Mouse (Mus musculus): ENCODE results near the gene Spef2. TPM values are rescaled to one million over a fixed set of nuclear protein-coding genes. Genes with fewer than 3 reads are reported as not detected.
"Not testable (repeated sequence)": the region's sequence is repeated elsewhere in the genome, so short reads cannot be mapped to it uniquely, and the experiment has no call there.

The Spef2 gene
- polyA plus RNA-seq, 1 experiment from 2014 or later: not detected

GRCm38 (mm10) chr15:9690845-9691244 is 57.8 kb downstream of the Spef2 start:
- Histone ChIP-seq H3K4me2 (replicated peaks; ENCODE audit: low read depth, low read length) (no peak overlapping the region), H3K4me3 (ENCODE audit: low read depth, low read length) (no peak overlapping the region), H3K36me3 (ENCODE audit: control insufficient read depth, insufficient read depth, low read length) (no peaks in the 10 kb centered on the region), H3K9me3 (ENCODE audit: control insufficient read depth, low read depth, low read length) (no peaks in the 10 kb centered on the region), H3K27me3 (ENCODE audit: control insufficient read depth, insufficient read depth, low read length) (no peaks in the 10 kb centered on the region), H3K9ac (replicated peaks; ENCODE audit: low read depth, low read length) (no peak overlapping the region), H3K4me1 (ENCODE audit: control insufficient read depth, insufficient read depth, low read length) (no peaks in the 10 kb centered on the region), H3K27ac (ENCODE audit: low read length) (no peak overlapping the region)
- WGBS: 86% methylated on average over 5 of the region's 5 CpGs
- ATAC-seq (ENCODE audit: insufficient number of reproducible peaks, insufficient read depth, low FRiP score, low read depth): no peak

GRCm38 (mm10) chr15:9690436-9690835 is 58.2 kb downstream of the Spef2 start:
- H3K27me3 ChIP-seq (ENCODE audit: control insufficient read depth, insufficient read depth, low read length): no peaks in the 10 kb centered on the region
- H3K27ac ChIP-seq (ENCODE audit: low read length): no peak overlapping the region
- no peaks in the 10 kb centered on the region for H3K4me1 ChIP-seq (ENCODE audit: control insufficient read depth, insufficient read depth, low read length)
- no peak for ATAC-seq (ENCODE audit: insufficient number of reproducible peaks, insufficient read depth, low FRiP score, low read depth)
- H3K4me3 ChIP-seq (ENCODE audit: low read depth, low read length): no peak overlapping the region
- H3K9me3 ChIP-seq (ENCODE audit: control insufficient read depth, low read depth, low read length): no peaks in the 10 kb centered on the region
- no peak overlapping the region for H3K4me2 ChIP-seq (replicated peaks; ENCODE audit: low read depth, low read length)
- H3K36me3 ChIP-seq (ENCODE audit: control insufficient read depth, insufficient read depth, low read length): no peaks in the 10 kb centered on the region
- no peak overlapping the region for H3K9ac ChIP-seq (replicated peaks; ENCODE audit: low read depth, low read length)
- whole genome bisulfite sequencing: 49% methylated on average over 1 of the region's 1 CpGs

DNA sequence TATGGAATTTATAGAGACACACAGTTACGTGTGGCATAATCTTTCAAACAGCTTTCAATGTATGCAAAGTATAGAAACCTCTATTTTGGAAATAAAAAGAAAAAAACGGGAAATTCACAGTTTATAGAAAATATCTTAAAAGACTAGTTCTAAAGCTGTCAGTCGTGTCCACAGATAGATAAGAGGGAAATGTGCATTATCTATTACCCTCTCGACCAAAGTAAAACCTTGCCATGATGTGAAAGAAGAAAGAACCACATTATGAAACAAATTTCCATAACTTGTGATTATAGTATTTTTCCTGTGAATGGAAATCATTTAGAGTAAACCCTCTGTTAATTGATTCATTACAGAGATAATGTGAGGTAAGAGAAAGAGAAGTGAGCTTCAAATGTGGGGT is 65.2 kb downstream of the Spef2 start:
- H3K4me3 ChIP-seq (ENCODE audit: low read depth, low read length): no peak overlapping the region
- H3K9me3 ChIP-seq (ENCODE audit: control insufficient read depth, low read depth, low read length): no peaks in the 10 kb centered on the region
- no peaks in the 10 kb centered on the region for H3K27me3 ChIP-seq (ENCODE audit: control insufficient read depth, insufficient read depth, low read length)
- H3K27ac ChIP-seq (ENCODE audit: low read length): no peak overlapping the region
- no peak for ATAC-seq (ENCODE audit: insufficient number of reproducible peaks, insufficient read depth, low FRiP score, low read depth)
- H3K4me2 ChIP-seq (replicated peaks; ENCODE audit: low read depth, low read length): no peak overlapping the region
- H3K36me3 ChIP-seq (ENCODE audit: control insufficient read depth, insufficient read depth, low read length): no peaks in the 10 kb centered on the region
- 82% methylated on average over 4 of the region's 4 CpGs for WGBS
- H3K9ac ChIP-seq (replicated peaks; ENCODE audit: low read depth, low read length): no peak overlapping the region
- H3K4me1 ChIP-seq (ENCODE audit: control insufficient read depth, insufficient read depth, low read length): no peaks in the 10 kb centered on the region

DNA sequence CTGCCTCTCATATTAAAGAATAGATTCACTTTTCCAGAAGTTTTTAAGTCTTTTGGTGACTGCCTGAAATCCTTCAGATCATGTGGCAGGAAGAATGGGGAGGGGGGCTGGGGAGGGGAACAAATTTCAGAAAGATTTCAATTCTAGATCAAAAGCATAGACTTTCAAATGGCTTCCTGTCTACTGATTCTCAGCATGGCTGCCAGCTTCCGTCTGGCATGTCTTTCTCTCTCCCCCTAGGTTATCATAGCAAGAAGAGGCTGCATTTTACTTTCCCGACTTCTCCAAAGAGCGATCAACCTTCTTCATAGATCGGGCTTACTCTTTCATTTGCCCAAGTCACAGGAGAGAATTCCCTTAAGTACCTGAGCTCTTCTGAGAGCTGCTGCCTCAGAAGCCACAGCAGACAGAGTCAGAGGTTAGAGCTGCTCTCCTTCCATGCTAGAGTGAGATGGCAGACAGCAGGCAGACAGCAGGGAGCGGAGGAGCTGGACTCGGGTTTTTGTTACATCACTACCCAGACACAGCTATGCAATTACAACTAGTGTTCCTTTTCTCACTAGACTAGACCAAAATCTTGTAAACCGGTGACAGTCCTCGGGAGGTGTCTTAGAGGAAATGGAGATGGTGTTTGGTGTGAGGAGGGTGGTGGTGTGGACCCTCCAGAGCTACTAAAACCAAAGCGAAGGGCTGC is 71.2 kb downstream of the Spef2 start:
- Histone ChIP-seq H3K27me3 (ENCODE audit: control insufficient read depth, insufficient read depth, low read length) (no peaks in the 10 kb centered on the region), H3K4me2 (replicated peaks; ENCODE audit: low read depth, low read length) (no peak overlapping the region), H3K36me3 (ENCODE audit: control insufficient read depth, insufficient read depth, low read length) (no peaks in the 10 kb centered on the region), H3K9ac (replicated peaks; ENCODE audit: low read depth, low read length) (no peak overlapping the region), H3K4me1 (ENCODE audit: control insufficient read depth, insufficient read depth, low read length) (no peaks in the 10 kb centered on the region), H3K27ac (ENCODE audit: low read length) (no peak overlapping the region), H3K4me3 (ENCODE audit: low read depth, low read length) (no peak overlapping the region), H3K9me3 (ENCODE audit: control insufficient read depth, low read depth, low read length) (no peaks in the 10 kb centered on the region)
- 83% methylated on average over 9 of the region's 9 CpGs for WGBS
- ATAC-seq (ENCODE audit: insufficient number of reproducible peaks, insufficient read depth, low FRiP score, low read depth): no peak

DNA sequence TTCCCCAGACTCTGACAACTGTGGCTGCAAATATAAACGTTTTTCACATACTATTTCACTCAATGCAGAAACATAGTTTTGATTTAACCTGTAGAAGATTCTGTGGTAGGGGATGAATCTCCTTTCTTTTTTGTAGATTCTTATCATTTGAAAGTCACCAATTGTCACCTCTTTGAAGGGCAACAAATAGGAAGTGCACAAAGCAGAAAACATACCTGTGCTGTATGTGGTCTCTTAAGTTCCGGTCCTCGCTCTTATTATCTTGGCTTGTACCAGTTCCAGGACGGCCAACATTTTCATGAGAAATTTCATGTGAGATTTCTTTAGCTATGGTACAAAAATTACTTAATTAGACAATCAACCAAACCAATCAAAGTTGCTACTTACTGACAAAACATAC is 80.1 kb downstream of the Spef2 start:
- Histone ChIP-seq H3K4me2 (replicated peaks; ENCODE audit: low read depth, low read length) (no peak overlapping the region), H3K27me3 (ENCODE audit: control insufficient read depth, insufficient read depth, low read length) (no peaks in the 10 kb centered on the region), H3K4me3 (ENCODE audit: low read depth, low read length) (no peak overlapping the region), H3K27ac (ENCODE audit: low read length) (no peak overlapping the region), H3K9me3 (ENCODE audit: control insufficient read depth, low read depth, low read length) (no peaks in the 10 kb centered on the region), H3K9ac (replicated peaks; ENCODE audit: low read depth, low read length) (no peak overlapping the region), H3K36me3 (ENCODE audit: control insufficient read depth, insufficient read depth, low read length) (no peaks in the 10 kb centered on the region), H3K4me1 (ENCODE audit: control insufficient read depth, insufficient read depth, low read length) (no peaks in the 10 kb centered on the region)
- 89% methylated on average over 4 of the region's 4 CpGs for WGBS
- no peak for ATAC-seq (ENCODE audit: insufficient number of reproducible peaks, insufficient read depth, low FRiP score, low read depth)

GRCm38 (mm10) chr15:9664948-9665347 is 83.7 kb downstream of the Spef2 start:
- not testable (repeated sequence) for H3K4me2 ChIP-seq (replicated peaks; ENCODE audit: low read depth, low read length); H3K4me1 ChIP-seq (ENCODE audit: control insufficient read depth, insufficient read depth, low read length); H3K9ac ChIP-seq (replicated peaks; ENCODE audit: low read depth, low read length); H3K27me3 ChIP-seq (ENCODE audit: control insufficient read depth, insufficient read depth, low read length); H3K36me3 ChIP-seq (ENCODE audit: control insufficient read depth, insufficient read depth, low read length); H3K9me3 ChIP-seq (ENCODE audit: control insufficient read depth, low read depth, low read length); H3K4me3 ChIP-seq (ENCODE audit: low read depth, low read length); ATAC-seq (ENCODE audit: insufficient number of reproducible peaks, insufficient read depth, low FRiP score, low read depth); H3K27ac ChIP-seq (ENCODE audit: low read length)
- WGBS: 77% methylated on average over 2 of the region's 2 CpGs

- Histone ChIP-seq H3K27me3 (ENCODE audit: control insufficient read depth, insufficient read depth, low read length) (no peaks in the 10 kb centered on the region), H3K36me3 (ENCODE audit: control insufficient read depth, insufficient read depth, low read length) (no peaks in the 10 kb centered on the region), H3K4me3 (ENCODE audit: low read depth, low read length) (no peak overlapping the region), H3K9ac (replicated peaks; ENCODE audit: low read depth, low read length) (no peak overlapping the region), H3K27ac (ENCODE audit: low read length) (no peak overlapping the region), H3K4me2 (replicated peaks; ENCODE audit: low read depth, low read length) (no peak overlapping the region), H3K9me3 (ENCODE audit: control insufficient read depth, low read depth, low read length) (no peaks in the 10 kb centered on the region), H3K4me1 (ENCODE audit: control insufficient read depth, insufficient read depth, low read length) (no peaks in the 10 kb centered on the region)
- no peak for ATAC-seq (ENCODE audit: insufficient number of reproducible peaks, insufficient read depth, low FRiP score, low read depth)
- WGBS: 65% methylated on average over 1 of the region's 1 CpGs
These were observed 87.5 kb downstream of the Spef2 start for GRCm38 (mm10) chr15:9661215-9661614.

DNA sequence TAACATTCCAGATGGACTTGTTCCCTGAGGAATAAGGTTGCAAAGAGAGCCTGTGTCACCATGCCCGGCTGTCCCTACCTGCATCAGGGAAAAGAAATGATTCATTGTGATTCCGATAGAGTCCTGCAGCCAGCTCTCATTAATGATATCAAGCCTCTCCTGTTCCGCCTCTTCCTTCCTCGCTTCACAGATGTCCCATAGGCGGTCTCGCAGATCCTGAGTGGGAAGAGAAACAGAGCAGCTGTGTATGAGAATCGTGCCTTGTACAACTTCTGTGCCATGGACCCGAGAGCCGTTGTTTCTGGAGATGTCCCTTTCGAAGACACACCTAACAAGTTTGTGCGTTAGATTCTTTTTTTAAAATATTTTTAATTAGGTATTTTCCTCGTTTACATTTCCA is 114.2 kb downstream of the Spef2 start:
- no peak for ATAC-seq (ENCODE audit: insufficient number of reproducible peaks, insufficient read depth, low FRiP score, low read depth)
- H3K27ac ChIP-seq (ENCODE audit: low read length): no peak overlapping the region
- WGBS: 89% methylated on average over 12 of the region's 12 CpGs
- no peaks in the 10 kb centered on the region for H3K4me1 ChIP-seq (ENCODE audit: control insufficient read depth, insufficient read depth, low read length)
- H3K27me3 ChIP-seq (ENCODE audit: control insufficient read depth, insufficient read depth, low read length): no peaks in the 10 kb centered on the region
- no peak overlapping the region for H3K9ac ChIP-seq (replicated peaks; ENCODE audit: low read depth, low read length)
- H3K36me3 ChIP-seq (ENCODE audit: control insufficient read depth, insufficient read depth, low read length): no peaks in the 10 kb centered on the region
- H3K9me3 ChIP-seq (ENCODE audit: control insufficient read depth, low read depth, low read length): no peaks in the 10 kb centered on the region
- H3K4me2 ChIP-seq (replicated peaks; ENCODE audit: low read depth, low read length): no peak overlapping the region
- no peak overlapping the region for H3K4me3 ChIP-seq (ENCODE audit: low read depth, low read length)

- H3K27ac ChIP-seq (ENCODE audit: low read length): no peak overlapping the region
- WGBS: 89% methylated on average over 6 of the region's 6 CpGs
- no peak for ATAC-seq (ENCODE audit: insufficient number of reproducible peaks, insufficient read depth, low FRiP score, low read depth)
- no peaks in the 10 kb centered on the region for H3K4me1 ChIP-seq (ENCODE audit: control insufficient read depth, insufficient read depth, low read length)
- no peaks in the 10 kb centered on the region for H3K9me3 ChIP-seq (ENCODE audit: control insufficient read depth, low read depth, low read length)
- H3K36me3 ChIP-seq (ENCODE audit: control insufficient read depth, insufficient read depth, low read length): no peaks in the 10 kb centered on the region
- H3K9ac ChIP-seq (replicated peaks; ENCODE audit: low read depth, low read length): no peak overlapping the region
- no peaks in the 10 kb centered on the region for H3K27me3 ChIP-seq (ENCODE audit: control insufficient read depth, insufficient read depth, low read length)
- no peak overlapping the region for H3K4me3 ChIP-seq (ENCODE audit: low read depth, low read length)
- no peak overlapping the region for H3K4me2 ChIP-seq (replicated peaks; ENCODE audit: low read depth, low read length)
These were observed 117.0 kb downstream of the Spef2 start for GRCm38 (mm10) chr15:9631657-9632056.
